In genomic region chr8:126327786-126328185, GRCm38 (mm10) we compare ENCODE assay signal across 28 mouse cellular contexts. TPM values are rescaled to one million over a fixed set of nuclear protein-coding genes. Genes with fewer than 3 reads are reported as not detected.
DNase-seq lines count a peak whose midpoint lies in the region; ATAC-seq and TF ChIP-seq lines count a peak whose summit lies in the region.
"Had no signal": no experiment of that assay in that cellular context is flagged by ENCODE, and none has a peak within 500 bp of the region (broad histone marks: within the 10 kb centered on the region; RNA-seq: fewer than 3 reads in every experiment).

No protein-coding gene starts in this region.

- no peak overlapping the region for H3K4me3 ChIP-seq in forebrain, postnatal 0 days (ENCODE audit: low read depth, low read length)
- H3K4me3 ChIP-seq: embryonic facial prominence, embryonic 13.5 days; erythroblast, embryonic 14.5 days; forebrain, embryonic 12.5 days; gastrocnemius, adult 2 months; heart, embryonic 15.5 days; limb, embryonic 13.5 days; liver, embryonic 12.5 days had no signal

- no peak for ATAC-seq in activated CD4-positive, CD25-positive, alpha-beta regulatory T cell, adult 4 months
- no peak for ATAC-seq in forebrain, postnatal 0 days
- ATAC-seq: liver, embryonic 12.5 days had no signal

- 0 out of 2 replicates have a peak, but pooled peaks cover 6% of the 10 kb centered on the region for H3K9me3 ChIP-seq in forebrain, postnatal 0 days (ENCODE audit: low read length)
- H3K9me3 ChIP-seq: embryonic facial prominence, embryonic 13.5 days; liver, embryonic 12.5 days had no signal

- TF ChIP-seq CTCF in forebrain, postnatal 0 days (IDR thresholded peaks at IDR 0.05; ENCODE audit: low read depth), result no peak

- H3K36me3 ChIP-seq in forebrain, postnatal 0 days (ENCODE audit: insufficient read depth), result no peaks in the 10 kb centered on the region; the same call in 1 of the 2 replicates
- H3K36me3 ChIP-seq: embryonic facial prominence, embryonic 13.5 days; forebrain, embryonic 12.5 days; heart, embryonic 15.5 days; limb, embryonic 13.5 days; liver, embryonic 12.5 days had no signal

- DNase-seq in cerebellum, adult 11-12 months, result peak; percentile 53
- no peak for DNase-seq in cerebellum, adult 11 months
- DNase-seq in ES-CJ7 (ENCODE audit: low read depth, low spot score), result peak; percentile 38
- DNase-seq in cerebellum, adult 9-10 months, result peak; percentile 61
- DNase-seq in embryo, embryonic 10.5 days (ENCODE audit: low spot score), result peak; percentile 24
- DNase-seq in thymus, postnatal 36 days, result no peak
- no peak for DNase-seq in forebrain, postnatal 0 days
- DNase-seq: adrenal gland, adult 8-10 months; gastrocnemius, adult 2 months; heart, postnatal 36 days; kidney, adult 9 months; kidney, postnatal 4 days; lung, adult 18-20 months; lung, postnatal 10 days; right cerebral cortex, postnatal 25 days; spleen, adult 18-20 months; thymus, postnatal 14 days had no signal

- H3K4me2 ChIP-seq in forebrain, postnatal 0 days (ENCODE audit: low read depth), result no peak overlapping the region
- H3K4me2 ChIP-seq: embryonic facial prominence, embryonic 13.5 days; forebrain, embryonic 12.5 days; heart, embryonic 15.5 days; hindbrain, embryonic 14.5 days; limb, embryonic 13.5 days; liver, embryonic 12.5 days; midbrain, embryonic 11.5 days had no signal

- no peaks in the 10 kb centered on the region for H3K27me3 ChIP-seq in forebrain, postnatal 0 days (ENCODE audit: insufficient read depth, low read length)
- H3K27me3 ChIP-seq: embryonic facial prominence, embryonic 13.5 days; forebrain, embryonic 12.5 days; heart, embryonic 15.5 days; limb, embryonic 13.5 days; liver, embryonic 12.5 days had no signal

- H3K4me1 ChIP-seq in forebrain, postnatal 0 days (ENCODE audit: insufficient read depth), result no peaks in the 10 kb centered on the region
- H3K4me1 ChIP-seq: embryonic facial prominence, embryonic 13.5 days; forebrain, embryonic 12.5 days; heart, embryonic 15.5 days; liver, embryonic 12.5 days had no signal

- WGBS in forebrain, postnatal 0 days, result 71% methylated on average over 5 of the region's 5 CpGs

- H3K27ac ChIP-seq in forebrain, postnatal 0 days (ENCODE audit: low read depth, low read length), result no peak overlapping the region
- H3K27ac ChIP-seq: embryonic facial prominence, embryonic 13.5 days; forebrain, embryonic 12.5 days; gastrocnemius, adult 2 months; heart, embryonic 15.5 days; hindbrain, embryonic 14.5 days; limb, embryonic 13.5 days; liver, embryonic 12.5 days had no signal

- no peak overlapping the region for H3K9ac ChIP-seq in forebrain, postnatal 0 days
- H3K9ac ChIP-seq: embryonic facial prominence, embryonic 13.5 days; forebrain, embryonic 12.5 days; heart, embryonic 15.5 days; hindbrain, embryonic 14.5 days; limb, embryonic 13.5 days; liver, embryonic 12.5 days had no signal

RNA-seq across cellular contexts. Expression of gene Slc35f3, which starts 29.4 kb away (rescaled TPM):
- not detected for polyA plus RNA-seq in activated CD4-positive, CD25-positive, alpha-beta regulatory T cell, adult 4 months (2017; shearing (Covaris generic))
- total RNA-seq in forebrain, postnatal 0 days (2014; rRNA removed), result 1.5 and 2.1 TPM in 2 replicates
- 1.4 and 3.1 TPM in 2 replicates for polyA plus RNA-seq in forebrain, postnatal 0 days (2015; fragmentation: Nextera tagmentation; extraction: Ambion mirVana)
- total RNA-seq: gastrocnemius, adult 2 months; heart, adult 8-10 months; heart, postnatal 36 days; neutrophil, adult 5-6 weeks had no signal
- polyA plus RNA-seq: erythroblast, embryonic 14.5 days; heart, embryonic 15.5 days; liver, embryonic 12.5 days; midbrain, embryonic 11.5 days had no signal

Comparison
In these comparisons a context has a peak if more than half of its experiments do, and no peak if none do; other contexts are left out.
1. DNase-seq: peak in cerebellum, adult 11-12 months (single experiment), ES-CJ7 (single experiment), cerebellum, adult 9-10 months (single experiment) and embryo, embryonic 10.5 days (single experiment); none in cerebellum, adult 11 months (single experiment), thymus, postnatal 36 days (0 of 2) and forebrain, postnatal 0 days (single experiment).